Mouse (Mus musculus) heart, embryonic 14.5 days (tissue): Measurements from ENCODE around the gene Rpl21. TPM values are rescaled to one million over a fixed set of nuclear protein-coding genes. Genes with fewer than 3 reads are reported as not detected.

Experiments used
- ATAC-seq: fragments of 200-750 bp; cut with Nextera tagmentation; 2 replicates; pipeline ENCODE4 v1.8.0; 2017; ENCODE audit warnings: low read depth, moderate TSS enrichment; ENCODE audit not compliant: insufficient number of reproducible peaks, insufficient read depth, low FRiP score
- H3K27ac ChIP-seq, 2 experiments: fragments of 200-500 bp in 1 of 2; fragments of 300-500 bp in 1 of 2; sonication (generic) in 1 of 2; replicated peaks in 1 of 2; 2 replicates each; pipeline ENCODE4 v1.5.1; 2012 to 2014; ENCODE audit warnings: low read depth in 2 of 2, low read length in 2 of 2, control low read depth in 1 of 2, mild to moderate bottlenecking in 1 of 2, mixed read lengths in 1 of 2; ENCODE audit not compliant: control insufficient read depth in 1 of 2, insufficient read depth in 1 of 2
- H3K27me3 ChIP-seq: fragments of 300-500 bp; sonication (generic); 2 replicates; pipeline ENCODE4 v1.6.1; 2014; ENCODE audit warnings: mild to moderate bottlenecking, low read length, control low read depth; ENCODE audit not compliant: control insufficient read depth, insufficient read depth
- H3K36me3 ChIP-seq: fragments of 300-500 bp; sonication (generic); 2 replicates; pipeline ENCODE4 v1.6.1; 2014; ENCODE audit warnings: mild to moderate bottlenecking, control low read depth, low read length, mixed read lengths; ENCODE audit not compliant: control insufficient read depth, insufficient read depth
- H3K4me1 ChIP-seq, 2 experiments: fragments of 200-500 bp in 1 of 2; fragments of 300-500 bp in 1 of 2; sonication (generic) in 1 of 2; 2 replicates each; pipeline ENCODE4 v1.6.1; 2012 to 2014; ENCODE audit warnings: low read length in 2 of 2, control low read depth in 1 of 2, mixed read lengths in 1 of 2; ENCODE audit not compliant: control insufficient read depth in 2 of 2, insufficient read depth in 2 of 2
- H3K4me2 ChIP-seq: fragments of 300-500 bp; sonication (generic); 2 replicates; pipeline ENCODE4 v1.6.1; 2014; ENCODE audit warnings: mild to moderate bottlenecking, low read length
- H3K4me3 ChIP-seq, 2 experiments: fragments of 200-500 bp in 1 of 2; fragments of 300-500 bp in 1 of 2; sonication (generic) in 1 of 2; 2 replicates each; pipeline ENCODE4 v1.5.1; 2012 to 2014; ENCODE audit warnings: low read length in 2 of 2, mild to moderate bottlenecking in 2 of 2, control low read depth in 1 of 2, low read depth in 1 of 2, moderate library complexity in 1 of 2; ENCODE audit not compliant: control insufficient read depth in 1 of 2, insufficient read depth in 1 of 2
- H3K9ac ChIP-seq: fragments of 300-500 bp; sonication (generic); 2 replicates; pipeline ENCODE4 v1.6.1; 2014; ENCODE audit warnings: mild to moderate bottlenecking, low read length
- H3K9me3 ChIP-seq: fragments of 300-500 bp; sonication (generic); 2 replicates; pipeline ENCODE4 v1.6.1; 2016; ENCODE audit warnings: low read length, control low read depth; ENCODE audit not compliant: control insufficient read depth
- WGBS: fragments of 180-500 bp; shearing (Covaris S2); extraction: QIAGEN DNeasy Blood & Tissue Kit; methylation state at CpG from one replicate; pipeline ENCODE4 v1.1.7; 2014; 5-methylcytosine and 5-hydroxymethylcytosine counted together
- polyA plus RNA-seq: library from polyadenylated mRNA; unstranded; fragments of >200 nt; fragmentation: Nextera tagmentation; extraction: Ambion mirVana; gene quantifications from 2 replicates; pipeline ENCODE4 v1.2.1, GENCODE M21; 2014

Gene Rpl21
- polyA plus RNA-seq, 1 experiment from 2014 or later, result 435 TPM

GRCm38 (mm10) chr5:146812866-146813265 is 19.8 kb upstream of the Rpl21 start:
- Histone ChIP-seq H3K4me3 (no peak overlapping the region), H3K27me3 (no peaks in the 10 kb centered on the region), H3K36me3 (no peaks in the 10 kb centered on the region), H3K4me1 (no peaks in the 10 kb centered on the region), H3K9me3 (no peaks in the 10 kb centered on the region), H3K9ac (no peak overlapping the region), H3K27ac (no peak overlapping the region), H3K4me2 (no peak overlapping the region)
- WGBS, result 89% methylated on average over 5 of the region's 5 CpGs
- ATAC-seq, result no peak

DNA sequence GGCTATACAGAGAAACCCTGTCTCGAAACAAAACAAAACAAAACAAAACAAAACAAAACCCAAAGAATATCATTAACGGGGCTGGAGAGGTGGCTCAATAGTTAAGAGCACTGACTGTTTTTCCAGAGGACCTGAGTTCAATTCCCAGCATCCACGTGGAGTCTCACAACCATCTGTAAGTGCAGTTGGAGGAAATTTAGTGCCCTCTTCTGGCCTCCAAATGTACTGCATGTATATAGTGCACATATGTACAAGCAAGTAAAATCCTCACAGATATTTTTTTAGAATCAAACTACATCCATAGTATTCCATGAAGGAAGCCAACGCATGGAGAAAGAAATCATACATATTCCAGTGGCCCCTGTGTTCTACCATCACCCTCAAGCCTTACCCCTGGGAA is 19.3 kb upstream of the Rpl21 start:
- Histone ChIP-seq H3K36me3 (no peaks in the 10 kb centered on the region), H3K4me1 (no peaks in the 10 kb centered on the region), H3K27me3 (no peaks in the 10 kb centered on the region), H3K4me2 (no peak overlapping the region), H3K4me3 (no peak overlapping the region), H3K9me3 (no peaks in the 10 kb centered on the region), H3K9ac (no peak overlapping the region), H3K27ac (no peak overlapping the region)
- no peak for ATAC-seq
- 76% methylated on average over 4 of the region's 4 CpGs for WGBS

- Histone ChIP-seq H3K27ac (no peak overlapping the region), H3K4me3 (no peak overlapping the region), H3K27me3 (no peaks in the 10 kb centered on the region), H3K4me1 (no peaks in the 10 kb centered on the region), H3K36me3 (no peaks in the 10 kb centered on the region), H3K9me3 (no peaks in the 10 kb centered on the region), H3K9ac (no peak overlapping the region), H3K4me2 (no peak overlapping the region)
- ATAC-seq, result no peak
- 70% methylated on average over 4 of the region's 4 CpGs for WGBS
Observed at GRCm38 (mm10) chr5:146815394-146815793, 17.3 kb upstream of the Rpl21 start.

- 72% methylated on average over 8 of the region's 8 CpGs for WGBS
- no peak overlapping the region for H3K4me2 ChIP-seq
- no peak for ATAC-seq
Observed at GRCm38 (mm10) chr5:146817583-146817982, 15.1 kb upstream of the Rpl21 start.

DNA sequence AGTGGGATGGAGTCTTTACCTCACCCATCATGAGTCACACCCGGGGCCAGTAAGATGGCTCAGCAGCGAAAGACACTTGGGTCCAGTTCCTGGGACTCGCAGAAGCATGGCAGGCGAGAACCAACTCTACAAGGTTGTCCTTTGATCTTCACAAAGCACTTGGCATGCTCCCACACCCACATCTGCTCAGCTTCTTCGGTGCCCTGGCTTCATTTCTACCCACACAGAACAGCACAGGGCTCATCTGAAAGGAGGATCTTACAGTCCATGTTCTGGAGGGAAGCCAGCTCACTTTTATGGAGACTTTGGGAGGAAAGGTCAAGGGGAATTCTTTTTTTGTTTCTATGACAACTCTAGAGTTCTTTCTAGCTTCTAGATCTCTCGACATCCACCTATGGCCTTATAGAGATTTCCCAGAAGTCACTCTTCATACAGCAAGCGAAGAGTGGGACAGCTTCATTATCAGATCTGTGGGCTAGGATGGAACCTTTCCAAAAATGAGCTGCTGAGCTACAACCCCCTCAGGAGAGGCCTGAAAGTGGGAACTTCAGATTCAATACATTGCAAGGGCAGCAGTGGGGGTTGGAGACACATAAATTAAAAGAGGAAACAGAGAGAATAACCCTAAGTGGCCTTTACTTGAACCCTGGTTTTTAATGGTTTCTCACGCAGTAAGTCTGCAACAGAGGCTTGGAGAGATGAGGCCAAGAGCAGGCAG is 13.6 kb upstream of the Rpl21 start:
- H3K27ac ChIP-seq, result no peak overlapping the region
- 80% methylated on average over 8 of the region's 8 CpGs for whole genome bisulfite sequencing
- no peaks in the 10 kb centered on the region for H3K4me1 ChIP-seq
- no peak for ATAC-seq
- no peaks in the 10 kb centered on the region for H3K36me3 ChIP-seq
- H3K9me3 ChIP-seq, result no peaks in the 10 kb centered on the region
- H3K4me2 ChIP-seq, result no peak overlapping the region
- H3K27me3 ChIP-seq, result no peaks in the 10 kb centered on the region
- no peak overlapping the region for H3K4me3 ChIP-seq
- H3K9ac ChIP-seq, result no peak overlapping the region

More at GRCm38 (mm10) chr5:146817583-146817982, 15.1 kb upstream of the Rpl21 start:
- no peaks in the 10 kb centered on the region for H3K36me3 ChIP-seq
- no peak overlapping the region for H3K27ac ChIP-seq
- H3K27me3 ChIP-seq, result no peaks in the 10 kb centered on the region
- no peak overlapping the region for H3K9ac ChIP-seq
- H3K9me3 ChIP-seq, result no peaks in the 10 kb centered on the region
- H3K4me3 ChIP-seq, result no peak overlapping the region
- no peaks in the 10 kb centered on the region for H3K4me1 ChIP-seq

DNA sequence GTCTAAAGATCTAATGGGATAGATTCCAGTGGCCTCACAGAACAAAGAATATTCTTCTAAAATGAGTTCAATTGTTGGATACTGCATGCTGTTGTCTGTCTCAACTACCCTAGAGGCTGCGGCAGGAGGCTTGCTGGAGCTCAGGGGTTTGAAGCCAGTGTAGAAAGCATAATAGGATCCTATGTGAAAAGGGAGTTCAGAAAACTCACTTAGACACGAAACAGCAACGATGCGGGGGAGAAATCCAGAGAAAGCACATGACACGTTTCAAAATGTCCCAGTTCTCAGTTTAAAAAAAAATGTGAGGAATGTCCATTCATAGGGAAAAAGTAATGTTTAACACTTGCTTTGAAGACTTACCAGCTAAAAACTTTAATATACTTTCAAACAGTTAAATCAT is 9.7 kb upstream of the Rpl21 start:
- WGBS, result 84% methylated on average over 5 of the region's 5 CpGs
- no peaks in the 10 kb centered on the region for H3K9me3 ChIP-seq
- no peak for ATAC-seq
- no peaks in the 10 kb centered on the region for H3K27me3 ChIP-seq
- H3K4me3 ChIP-seq, result no peak overlapping the region
- no peak overlapping the region for H3K27ac ChIP-seq
- H3K4me1 ChIP-seq, result peaks cover 5 to 7% of the 10 kb centered on the region in 2 experiments; a peak in 3 of 4 replicates
- H3K9ac ChIP-seq, result no peak overlapping the region
- no peaks in the 10 kb centered on the region for H3K36me3 ChIP-seq
- no peak overlapping the region for H3K4me2 ChIP-seq

DNA sequence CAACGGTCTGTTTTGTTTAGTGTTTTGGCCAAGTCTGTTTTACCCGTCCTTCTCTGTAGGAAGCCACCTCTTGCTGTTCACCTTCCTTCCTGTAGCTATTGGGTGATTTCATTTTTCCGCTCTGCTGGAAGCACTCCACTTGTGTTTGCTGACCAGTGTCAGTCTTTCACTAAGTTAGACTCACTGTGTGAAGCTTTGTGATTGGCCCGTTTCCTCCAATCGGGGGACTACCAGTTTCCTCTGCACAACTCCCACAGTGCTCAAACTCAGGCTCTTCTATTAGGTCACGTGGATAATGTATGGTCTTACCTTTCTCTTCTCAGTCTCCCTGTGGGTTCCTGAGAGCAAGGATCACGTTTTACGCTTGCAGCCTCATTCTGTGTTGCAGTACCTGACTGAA is 3.2 kb upstream of the Rpl21 start:
- no peak overlapping the region for H3K9ac ChIP-seq
- peaks cover 7 to 12% of the 10 kb centered on the region in 2 experiments for H3K4me1 ChIP-seq
- H3K4me2 ChIP-seq, result no peak overlapping the region
- H3K36me3 ChIP-seq, result peaks cover 7% of the 10 kb centered on the region
- 36% methylated on average over 8 of the region's 8 CpGs for WGBS
- no peaks in the 10 kb centered on the region for H3K27me3 ChIP-seq
- H3K9me3 ChIP-seq, result no peaks in the 10 kb centered on the region
- H3K27ac ChIP-seq, result no peak overlapping the region
- ATAC-seq, result no peak
- H3K4me3 ChIP-seq, result no peak overlapping the region

- H3K9ac ChIP-seq, result peak overlapping the region; percentile 92
- no peak for ATAC-seq
- peaks cover 36% of the 10 kb centered on the region for H3K36me3 ChIP-seq
- H3K27me3 ChIP-seq, result no peaks in the 10 kb centered on the region
- H3K4me3 ChIP-seq, result peak overlapping the region; percentile 79 to 90
- H3K27ac ChIP-seq, result peak overlapping the region; percentile 61 to 83
- peaks cover 4 to 9% of the 10 kb centered on the region in 2 experiments; a peak in 3 of 4 replicates for H3K4me1 ChIP-seq
- peak overlapping the region; percentile 88 for H3K4me2 ChIP-seq
- 45% methylated on average over 7 of the region's 7 CpGs for WGBS
- H3K9me3 ChIP-seq, result no peaks in the 10 kb centered on the region
Observed at GRCm38 (mm10) chr5:146832435-146832768, 288 bp upstream of the Rpl21 start.
